Mouse (Mus musculus): ENCODE measurements around the gene Prpsap2.
"Not testable (repeated sequence)": the region's sequence is repeated elsewhere in the genome, so short reads cannot be mapped to it uniquely, and the experiment has no call there.

The Prpsap2 gene

DNA sequence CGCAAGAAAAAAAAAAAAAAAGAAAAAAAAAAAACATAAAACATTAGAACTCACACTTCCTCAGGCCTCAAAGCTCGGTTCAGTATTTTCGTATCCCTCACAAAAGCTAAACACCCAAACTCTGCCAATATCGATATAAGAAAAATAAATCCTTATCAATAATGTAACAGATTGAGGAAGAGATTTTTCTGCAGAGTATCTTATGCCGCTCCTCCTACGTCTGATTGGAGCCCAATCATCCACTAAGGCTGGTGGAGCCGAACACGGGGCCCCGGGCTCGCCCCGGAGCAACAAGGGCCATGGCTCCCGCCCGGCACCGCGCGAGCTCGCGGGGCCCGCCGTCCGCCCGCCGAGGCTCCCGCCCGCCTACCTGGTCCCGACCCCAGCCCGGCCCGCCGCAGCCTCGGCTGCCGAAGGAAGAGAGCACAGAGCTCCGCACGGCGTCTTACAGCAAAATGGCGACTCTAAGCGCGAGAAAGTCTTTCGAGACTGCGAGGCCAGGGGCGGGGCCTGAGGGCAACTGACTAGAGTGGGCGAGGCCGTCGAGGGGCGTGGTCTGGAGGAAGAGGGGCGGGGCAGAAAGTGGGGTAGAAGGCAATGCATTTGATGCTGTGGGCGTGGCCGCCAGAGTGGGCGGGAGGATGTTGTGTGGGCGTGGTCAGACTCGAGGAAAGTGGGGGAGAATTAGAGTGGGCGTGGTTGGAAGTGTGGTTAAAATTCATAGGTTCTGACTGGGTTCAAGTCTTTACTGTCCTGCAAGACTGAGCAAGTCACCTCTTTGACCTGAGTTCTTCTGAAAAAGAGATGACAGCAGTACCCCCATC, at the start of gene Prpsap2:
TSS of gene Prpsap2 (minus strand) at position 505 of the 824 bp plus-strand sequence.
- peak; percentile 96 for DNase-seq (ENCODE audit: low spot score)

DNA sequence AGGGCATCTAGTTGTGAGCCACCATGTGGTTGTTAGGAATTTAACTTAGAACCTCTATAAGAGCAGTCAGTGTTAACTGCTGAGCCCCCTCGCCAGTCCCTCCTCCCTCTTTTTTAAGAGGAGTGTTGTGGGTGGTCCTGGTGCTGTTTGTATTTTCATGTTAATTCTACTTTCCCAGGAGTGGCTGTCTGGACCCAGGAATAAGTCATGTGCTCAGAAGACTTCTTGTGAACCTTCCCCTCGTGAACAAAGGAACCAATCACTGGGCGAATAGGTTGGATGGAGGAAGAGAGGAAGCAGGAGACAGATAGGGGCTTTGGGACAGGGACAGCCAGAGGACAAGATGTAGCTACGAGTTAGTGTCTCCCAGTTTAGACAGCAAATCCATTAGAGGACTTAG, 47.9 kb upstream of the Prpsap2 start:
- no peak for DNase-seq (ENCODE audit: low spot score)

- DNase-seq (ENCODE audit: low spot score), result no peak
Observed at GRCm38 (mm10) chr11:61808551-61809117, 46.7 kb upstream of the Prpsap2 start.

DNA sequence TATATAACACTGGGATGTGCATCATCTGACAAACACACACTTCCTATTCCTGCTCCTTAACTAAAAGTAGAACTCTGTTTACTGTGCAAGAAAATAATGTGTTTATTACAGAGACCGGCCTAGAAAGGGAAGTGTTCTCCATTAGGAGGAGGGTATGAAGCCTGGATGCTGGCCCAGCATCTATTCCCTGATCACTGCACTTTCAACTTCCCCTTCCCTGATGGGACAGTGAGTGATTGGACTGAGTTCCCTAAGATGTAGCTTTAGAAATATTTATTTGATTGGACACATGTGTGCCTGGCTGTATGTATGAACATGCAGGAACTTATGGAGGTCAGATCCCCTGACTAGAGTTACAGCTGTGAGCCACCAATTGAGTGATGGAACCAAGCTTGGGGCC, 31.6 kb upstream of the Prpsap2 start:
- DNase-seq (ENCODE audit: low spot score), result no peak

DNA sequence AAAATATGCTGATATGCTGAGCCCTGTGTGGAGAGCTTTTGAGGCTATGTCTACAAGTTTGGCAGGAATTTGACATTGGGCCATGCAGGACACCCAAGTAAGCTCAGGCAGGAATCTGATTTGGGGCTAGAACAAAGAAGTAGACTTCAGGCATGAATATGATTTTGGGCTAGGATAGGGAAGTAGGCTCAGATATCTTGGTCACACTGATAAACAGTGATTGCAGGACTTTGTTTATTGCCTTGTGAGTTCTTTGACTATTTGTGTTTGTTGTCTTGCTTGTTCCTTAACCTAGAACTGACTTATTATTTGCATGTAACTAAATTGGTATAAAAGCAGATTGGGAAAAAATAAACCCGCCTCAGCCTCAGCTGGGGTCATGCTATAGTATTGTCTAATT, 26.7 kb upstream of the Prpsap2 start:
- DNase-seq (ENCODE audit: low spot score), result no peak

DNA sequence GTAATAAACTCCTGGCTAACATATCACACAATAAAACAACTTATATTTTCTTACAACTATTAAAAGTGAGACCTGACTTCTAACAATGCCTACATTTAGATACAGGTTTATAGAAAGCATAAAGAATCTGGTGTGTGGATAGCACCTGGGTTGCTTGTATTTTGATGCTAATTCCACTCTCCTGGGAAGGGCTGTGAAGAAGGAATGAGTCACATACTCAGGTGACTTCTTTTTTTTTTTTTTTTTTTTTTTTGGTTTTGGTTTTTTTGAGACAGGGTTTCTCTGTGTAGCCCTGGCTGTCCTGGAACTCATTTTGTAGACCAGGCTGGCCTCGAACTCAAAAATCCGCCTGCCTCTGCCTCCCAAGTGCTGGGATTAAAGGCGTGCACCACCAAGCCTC, 20.6 kb upstream of the Prpsap2 start:
- DNase-seq (ENCODE audit: low spot score), result not testable (repeated sequence)

- no peak for DNase-seq (ENCODE audit: low spot score)
Observed at GRCm38 (mm10) chr11:61774551-61775149, 12.8 kb upstream of the Prpsap2 start.

DNA sequence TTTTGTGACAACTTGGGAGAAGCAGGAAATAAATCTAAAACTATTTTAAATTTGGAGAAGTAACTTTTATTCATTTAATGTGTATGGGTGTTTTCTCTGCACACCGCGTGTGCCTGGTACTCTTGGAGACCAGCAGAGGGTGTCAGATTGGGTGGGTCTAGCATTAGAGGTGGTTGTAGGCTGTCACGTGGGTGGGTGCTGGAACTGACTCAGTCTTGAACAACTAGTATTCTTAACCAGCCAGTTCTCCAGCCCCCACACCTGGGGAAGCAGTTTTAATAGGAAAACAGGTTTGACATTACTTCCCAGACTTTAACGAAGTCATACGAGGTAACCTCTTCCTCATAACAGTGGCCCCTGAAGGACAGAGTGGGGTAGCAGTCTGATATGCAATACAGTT, 1.4 kb downstream of the Prpsap2 start:
- no peak for DNase-seq (ENCODE audit: low spot score)

DNA sequence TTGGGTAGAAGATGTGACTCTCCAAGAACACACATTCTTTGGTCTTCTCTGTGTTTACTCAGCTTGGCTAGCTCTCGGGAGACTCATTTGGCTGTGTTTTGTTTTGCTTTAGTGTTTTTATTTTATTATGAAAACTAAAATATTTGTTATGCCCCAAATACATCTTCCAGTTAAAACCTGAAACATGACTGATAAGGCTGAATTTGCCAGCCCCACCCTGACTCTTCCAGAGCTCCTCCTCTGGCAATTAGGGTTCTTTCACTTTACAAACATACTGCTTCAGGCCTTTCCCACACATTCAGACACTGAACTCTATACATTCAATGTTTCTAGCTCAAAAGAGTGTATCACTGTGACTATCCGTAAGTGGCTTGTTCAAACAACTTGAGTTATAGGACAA, 4.7 kb downstream of the Prpsap2 start:
- DNase-seq (ENCODE audit: low spot score), result no peak

- no peak for DNase-seq (ENCODE audit: low spot score)
Observed at GRCm38 (mm10) chr11:61751612-61752011, 10.3 kb downstream of the Prpsap2 start.

DNA sequence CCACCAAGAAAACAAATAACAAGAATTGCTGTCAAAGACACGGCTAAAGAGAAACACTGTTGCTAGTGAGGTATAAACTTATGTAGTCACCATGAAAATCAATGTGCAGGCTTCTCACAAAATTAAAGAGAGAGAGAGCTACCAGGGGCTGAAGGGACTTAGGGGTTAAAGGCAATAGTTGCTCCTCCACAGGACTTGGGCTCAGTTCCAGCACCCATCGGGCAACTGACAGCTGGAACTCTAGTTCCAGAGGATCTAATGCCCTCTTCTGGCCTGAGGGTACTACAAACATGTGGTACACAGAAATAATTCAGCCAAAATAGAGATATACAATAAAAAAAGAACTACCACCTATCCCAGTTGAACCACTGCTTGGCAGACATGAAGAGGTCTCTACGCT, 14.7 kb downstream of the Prpsap2 start:
- DNase-seq (ENCODE audit: low spot score), result no peak

DNA sequence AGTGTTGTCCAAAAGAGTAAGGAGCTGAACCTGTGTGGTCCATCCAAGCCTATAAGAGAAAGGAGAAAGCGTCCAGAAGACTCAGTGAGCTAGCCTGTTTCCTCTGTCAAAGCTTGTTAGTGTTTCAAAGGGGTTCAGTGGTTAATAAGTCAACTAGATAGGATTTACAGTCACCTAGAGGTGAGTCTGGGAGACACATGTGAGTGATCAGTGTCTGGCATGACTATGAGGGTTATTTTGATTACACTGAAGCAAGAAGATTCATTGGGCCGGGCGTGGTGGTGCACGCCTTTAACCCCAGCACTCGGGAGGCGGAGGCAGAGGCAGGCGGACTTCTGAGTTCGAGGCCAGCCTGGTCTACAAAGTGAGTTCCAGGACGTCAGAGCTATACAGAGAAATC, 16.1 kb downstream of the Prpsap2 start:
- DNase-seq (ENCODE audit: low spot score), result no peak

- no peak for DNase-seq (ENCODE audit: low spot score)
Observed at GRCm38 (mm10) chr11:61744460-61744859, 17.4 kb downstream of the Prpsap2 start.

DNA sequence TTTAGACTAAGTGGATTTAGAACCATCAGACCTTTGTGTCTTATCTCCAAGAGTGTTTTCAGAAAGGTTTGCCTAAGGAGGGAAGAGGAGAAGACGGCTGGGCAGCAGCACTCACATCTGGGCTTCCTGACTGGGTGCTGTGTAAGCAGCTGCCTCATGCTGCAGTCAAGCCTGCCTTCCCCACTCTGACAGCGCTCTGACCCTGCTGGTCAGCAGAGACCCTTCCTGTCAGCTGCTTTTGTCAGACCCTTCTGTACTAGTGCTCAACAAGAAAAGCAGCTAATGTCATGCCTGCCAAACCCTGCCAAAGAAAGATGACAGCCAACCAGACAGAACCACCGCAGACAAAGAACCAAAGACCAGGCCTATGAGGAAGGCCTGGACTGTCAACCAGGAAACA, 18.1 kb downstream of the Prpsap2 start:
- no peak for DNase-seq (ENCODE audit: low spot score)

DNA sequence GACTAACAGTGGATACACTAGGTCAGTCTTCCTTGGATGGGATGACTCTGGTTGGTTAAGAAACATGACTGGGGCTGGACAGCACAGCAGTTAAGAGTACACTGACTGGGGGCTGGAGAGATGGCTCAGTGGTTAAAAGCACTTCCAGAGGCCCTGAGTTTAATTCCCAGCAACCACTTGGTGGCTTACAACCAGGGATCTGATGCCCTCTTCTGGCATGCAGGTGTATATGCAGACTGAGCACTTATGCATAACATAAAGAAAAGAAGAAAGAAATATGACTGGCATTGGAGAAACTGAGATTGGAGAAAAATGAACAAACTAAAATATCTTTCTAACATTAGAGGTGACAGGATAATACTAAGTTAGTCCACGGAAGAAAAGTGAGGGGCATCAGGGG, 21.4 kb downstream of the Prpsap2 start:
- no peak for DNase-seq (ENCODE audit: low spot score)

GRCm38 (mm10) chr11:61737290-61737689, 24.6 kb downstream of the Prpsap2 start:
- no peak for DNase-seq (ENCODE audit: low spot score)

- no peak for DNase-seq (ENCODE audit: low spot score)
Observed at GRCm38 (mm10) chr11:61732672-61733071, 29.2 kb downstream of the Prpsap2 start.

DNA sequence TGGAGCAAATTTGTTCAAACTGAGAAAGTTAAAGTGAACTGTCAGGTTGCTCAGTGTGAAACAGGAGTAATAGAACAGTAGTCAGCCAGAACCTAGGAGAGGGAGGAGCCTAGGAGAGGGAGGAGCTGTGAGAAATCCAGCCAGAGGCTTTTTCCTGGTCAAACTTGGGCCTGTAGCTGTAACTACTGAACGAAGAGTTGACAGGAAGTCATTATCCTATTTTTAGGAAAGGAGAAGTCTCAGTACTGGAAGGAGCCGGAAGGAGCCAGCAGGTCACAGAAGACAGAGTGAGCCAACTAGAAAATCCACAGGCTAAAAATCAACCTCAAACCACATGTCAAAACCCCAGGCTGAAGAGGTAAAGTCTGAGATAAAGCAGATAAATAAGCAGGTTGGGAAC, 33.9 kb downstream of the Prpsap2 start:
- no peak for DNase-seq (ENCODE audit: low spot score)

DNA sequence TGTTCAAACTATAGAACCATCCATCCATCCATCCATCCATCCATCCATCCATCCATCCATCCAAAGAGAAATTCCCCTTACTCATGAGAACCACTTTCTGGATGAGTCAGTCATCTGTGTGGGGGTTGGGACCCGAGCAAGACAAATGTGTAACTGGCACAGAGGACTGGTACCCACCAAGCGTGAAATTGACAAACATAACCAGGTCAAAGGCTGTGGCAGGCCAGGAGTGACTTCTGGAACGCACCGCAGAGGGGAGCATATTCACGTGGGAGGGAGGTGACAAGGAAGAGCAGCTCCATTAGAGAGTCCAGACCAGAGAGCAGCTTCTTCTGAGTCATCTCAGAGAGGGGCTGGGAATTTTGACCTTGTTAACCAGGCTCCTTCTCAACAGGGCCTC, 39.8 kb downstream of the Prpsap2 start:
- DNase-seq (ENCODE audit: low spot score), result no peak

GRCm38 (mm10) chr11:61720636-61721035, 41.3 kb downstream of the Prpsap2 start, which contains the start of gene Slc5a10:
Gene Slc5a10 (minus strand): TSS chr11:61720826.
- DNase-seq (ENCODE audit: low spot score), result no peak

- DNase-seq (ENCODE audit: low spot score), result no peak
Observed at GRCm38 (mm10) chr11:61719826-61720225, 42.1 kb downstream of the Prpsap2 start.

DNA sequence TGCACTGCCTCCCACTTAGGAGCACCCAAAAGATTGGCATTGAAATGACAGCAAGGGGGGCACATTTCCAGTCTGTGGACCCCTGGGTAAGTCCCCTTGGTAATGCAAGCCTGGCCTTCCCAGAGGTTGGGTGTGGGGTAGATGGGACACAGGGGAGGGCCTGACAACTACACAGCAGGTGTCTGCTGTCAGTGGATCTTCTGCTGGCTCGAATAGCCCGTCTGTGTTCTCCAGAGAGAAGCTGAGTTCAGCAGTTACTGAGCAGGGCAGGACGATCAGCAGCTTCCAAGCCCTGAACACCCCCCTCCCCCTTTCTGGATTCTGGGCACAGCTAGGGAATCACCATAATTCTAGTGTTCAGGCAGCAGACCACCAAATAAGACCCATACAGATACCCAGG, 42.5 kb downstream of the Prpsap2 start:
- no peak for DNase-seq (ENCODE audit: low spot score)

- no peak for DNase-seq (ENCODE audit: low spot score)
Observed at GRCm38 (mm10) chr11:61717990-61718389, 43.9 kb downstream of the Prpsap2 start.

Data from ovary, adult 18-20 months (tissue).